Mouse (Mus musculus) stomach, embryonic 16.5 days (tissue): Measurements from ENCODE around the gene Klc4. TPM values are rescaled to one million over a fixed set of nuclear protein-coding genes. Genes with fewer than 3 reads are reported as not detected.
A peak's percentile ranks its signal among the peaks of the same experiment; 100 is the strongest.

ENCODE experiments used
- ATAC-seq: fragments of 200-750 bp; cut with Nextera tagmentation; 2 replicates; pipeline ENCODE4 v1.8.0; 2017; ENCODE audit warnings: moderate number of reproducible peaks, moderate TSS enrichment; ENCODE audit not compliant: insufficient read depth, low FRiP score
- H3K27ac ChIP-seq: fragments of 300-500 bp; sonication (generic); 2 replicates; pipeline ENCODE4 v1.5.1; 2014; ENCODE audit warnings: low read length
- H3K27me3 ChIP-seq: fragments of 300-500 bp; sonication (generic); 2 replicates; pipeline ENCODE4 v1.6.1; 2014; ENCODE audit warnings: low read length, control low read depth, mixed read lengths; ENCODE audit not compliant: control insufficient read depth, insufficient read depth
- H3K36me3 ChIP-seq: fragments of 300-500 bp; sonication (generic); 2 replicates; pipeline ENCODE4 v1.6.1; 2014; ENCODE audit warnings: low read length; ENCODE audit not compliant: control insufficient read depth, insufficient read depth
- H3K4me1 ChIP-seq: fragments of 300-500 bp; sonication (generic); 2 replicates; pipeline ENCODE4 v1.6.1; 2014; ENCODE audit warnings: low read length, control low read depth, mixed read lengths; ENCODE audit not compliant: control insufficient read depth, insufficient read depth
- H3K4me2 ChIP-seq: fragments of 300-500 bp; sonication (generic); 2 replicates; pipeline ENCODE4 v1.6.1; 2014; ENCODE audit warnings: low read depth, low read length, mixed read lengths
- H3K4me3 ChIP-seq: fragments of 300-500 bp; sonication (generic); replicated peaks from 2 replicates; pipeline ENCODE4 v1.5.1; 2014; ENCODE audit warnings: mild to moderate bottlenecking, low read length
- H3K9ac ChIP-seq: fragments of 300-500 bp; sonication (generic); 2 replicates; pipeline ENCODE4 v1.6.1; 2014; ENCODE audit warnings: low read length
- H3K9me3 ChIP-seq: fragments of 300-500 bp; sonication (generic); replicated peaks from 2 replicates; pipeline ENCODE4 v1.6.1; 2016; ENCODE audit warnings: low read length, control low read depth; ENCODE audit not compliant: control insufficient read depth
- WGBS: fragments of 180-500 bp; shearing (Covaris S2); extraction: QIAGEN DNeasy Blood & Tissue Kit; methylation state at CpG from one replicate; pipeline ENCODE4 v1.1.7; 2014; 5-methylcytosine and 5-hydroxymethylcytosine counted together
- polyA plus RNA-seq: library from polyadenylated mRNA; unstranded; fragments of >200 nt; fragmentation: Nextera tagmentation; extraction: Ambion mirVana; gene quantifications from 2 replicates; pipeline ENCODE4 v1.2.1, GENCODE M21; 2015

The Klc4 gene
- 41.4 and 46.7 TPM in 2 replicates for polyA plus RNA-seq

DNA sequence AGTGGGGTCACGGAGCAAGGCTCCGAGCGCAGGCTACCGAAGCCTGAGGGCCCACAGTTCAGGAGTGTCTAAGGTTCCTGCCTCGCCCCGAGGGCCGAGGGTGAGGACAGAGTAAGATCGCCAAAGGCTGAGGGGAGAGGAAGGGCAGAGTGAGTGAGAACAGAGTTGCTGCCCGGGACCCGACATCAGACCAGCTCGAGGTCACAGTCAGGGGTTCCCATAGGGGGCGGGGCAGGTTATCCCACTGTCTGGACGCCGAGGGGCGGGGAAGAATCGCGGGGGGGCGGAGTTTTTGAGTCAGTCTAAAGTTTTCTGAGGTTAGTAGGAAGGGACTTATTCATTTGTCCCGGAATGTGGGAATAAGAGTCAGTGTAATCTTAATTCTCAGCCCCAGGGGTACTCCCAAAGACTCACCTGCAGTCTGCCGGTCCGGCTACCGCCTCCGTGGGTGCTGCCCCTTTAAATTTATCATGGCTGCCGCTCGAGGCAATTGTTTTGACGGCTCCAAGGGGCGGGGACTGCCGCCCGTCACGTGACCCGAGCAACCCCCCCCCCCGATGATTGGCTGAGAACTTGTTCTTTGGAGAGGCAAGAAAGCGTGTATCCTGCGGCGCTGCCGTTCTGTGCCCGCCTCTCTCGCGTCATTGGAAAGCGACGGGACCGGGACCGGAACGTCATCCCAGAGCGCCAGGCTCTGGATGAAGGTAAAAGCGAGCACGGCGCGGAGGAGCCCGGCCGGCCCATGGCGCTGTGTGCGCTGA lies at the start of gene Klc4, which contains the start of gene Mrpl2:
Gene Klc4, minus strand, starts transcription at position 462 of the 761 bp plus-strand sequence.
Gene Mrpl2, plus strand, starts transcription at position 669 of the 761 bp plus-strand sequence.
- 0 out of 2 replicates have a peak, but pooled peaks cover 5% of the 10 kb centered on the region for H3K36me3 ChIP-seq
- H3K9me3 ChIP-seq, result no peaks in the 10 kb centered on the region
- no peaks in the 10 kb centered on the region for H3K27me3 ChIP-seq
- peaks cover 16% of the 10 kb centered on the region for H3K4me1 ChIP-seq
- ATAC-seq, result peak; percentile 78
- peak within 1 kb of the TSS; percentile 88 for H3K4me3 ChIP-seq
- WGBS, result under 1% methylated on average over 52 of the region's 53 CpGs
- peak within 1 kb of the TSS; percentile 87 for H3K9ac ChIP-seq
- peak within 1 kb of the TSS; percentile 82 for H3K27ac ChIP-seq
- peak within 1 kb of the TSS; percentile 94 for H3K4me2 ChIP-seq

GRCm38 (mm10) chr17:46694517-46695063 lies 48.8 kb upstream of the Klc4 start:
- no peaks in the 10 kb centered on the region for H3K27me3 ChIP-seq
- 66% methylated on average over 1 of the region's 1 CpGs for WGBS
- ATAC-seq, result no peak

DNA sequence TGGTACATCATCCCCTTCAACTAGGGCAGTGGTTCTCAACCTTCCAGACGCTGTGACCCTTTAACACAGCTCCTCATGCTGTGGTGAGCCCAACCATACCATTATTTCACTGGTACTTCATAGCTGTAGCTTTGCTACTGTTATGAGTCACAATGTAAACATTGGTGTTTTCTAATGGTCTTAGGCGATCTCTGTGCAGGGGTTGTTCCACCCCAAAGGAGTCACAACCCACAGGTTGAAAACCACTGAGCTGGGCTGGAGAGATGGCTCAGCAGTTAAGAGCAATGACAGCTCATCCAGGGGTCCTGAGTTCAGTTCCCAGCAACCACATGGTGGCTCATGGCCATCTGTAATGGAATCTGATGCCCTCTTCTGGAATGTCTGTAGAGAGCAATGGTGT lies 45.6 kb upstream of the Klc4 start:
- Histone ChIP-seq H3K36me3 (peaks cover 6% of the 10 kb centered on the region; the same call in 1 of the 2 replicates), H3K4me3 (no peak overlapping the region), H3K9me3 (no peaks in the 10 kb centered on the region), H3K27ac (no peak overlapping the region), H3K4me2 (no peak overlapping the region), H3K9ac (no peak overlapping the region), H3K4me1 (no peaks in the 10 kb centered on the region), H3K27me3 (no peaks in the 10 kb centered on the region)
- peak; percentile 53; the same call in 1 of the 2 replicates for ATAC-seq
- 70% methylated on average over 2 of the region's 2 CpGs for WGBS

More at GRCm38 (mm10) chr17:46694517-46695063, 48.8 kb upstream of the Klc4 start:
- Histone ChIP-seq H3K4me1 (no peaks in the 10 kb centered on the region), H3K36me3 (0 out of 2 replicates have a peak, but pooled peaks cover under 1% of the 10 kb centered on the region), H3K27ac (no peak overlapping the region), H3K9me3 (no peaks in the 10 kb centered on the region), H3K4me3 (no peak overlapping the region), H3K4me2 (no peak overlapping the region), H3K9ac (no peak overlapping the region)

- Histone ChIP-seq H3K27ac (no peak overlapping the region), H3K4me3 (no peak overlapping the region), H3K36me3 (peaks cover 6% of the 10 kb centered on the region; the same call in 1 of the 2 replicates), H3K9me3 (no peaks in the 10 kb centered on the region), H3K27me3 (no peaks in the 10 kb centered on the region), H3K9ac (no peak overlapping the region), H3K4me1 (no peaks in the 10 kb centered on the region), H3K4me2 (no peak overlapping the region)
- WGBS, result 88% methylated on average over 12 of the region's 12 CpGs
- ATAC-seq, result no peak
Observed at GRCm38 (mm10) chr17:46690665-46691064, 44.8 kb upstream of the Klc4 start.

DNA sequence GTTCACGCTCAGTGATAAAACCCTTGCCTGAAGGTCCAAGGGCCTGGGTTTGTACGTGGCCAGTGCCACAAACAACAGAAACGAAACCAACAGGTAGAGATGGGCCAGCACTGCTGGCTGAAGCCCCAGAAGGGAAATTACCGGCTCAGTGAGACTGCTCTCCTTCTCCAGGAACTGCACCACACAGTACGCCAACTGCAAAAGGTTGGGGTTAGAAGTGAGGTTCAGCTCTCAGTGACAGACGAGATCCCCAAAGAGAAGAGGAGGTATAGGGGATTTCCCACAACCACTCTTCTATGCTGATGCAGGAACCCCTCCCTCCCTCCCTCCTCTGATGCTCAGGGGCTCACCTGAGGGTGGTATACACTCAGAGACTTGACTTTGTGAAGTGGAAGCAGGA lies 40.1 kb upstream of the Klc4 start:
- 92% methylated on average over 6 of the region's 6 CpGs for WGBS
- Histone ChIP-seq H3K9ac (no peak overlapping the region), H3K4me3 (no peak overlapping the region), H3K4me1 (peaks cover 8% of the 10 kb centered on the region), H3K36me3 (peaks cover 14% of the 10 kb centered on the region), H3K27ac (no peak overlapping the region), H3K4me2 (no peak overlapping the region), H3K9me3 (no peaks in the 10 kb centered on the region), H3K27me3 (no peaks in the 10 kb centered on the region)
- ATAC-seq, result no peak

- Histone ChIP-seq H3K9ac (no peak overlapping the region), H3K36me3 (peaks cover 14% of the 10 kb centered on the region), H3K27me3 (no peaks in the 10 kb centered on the region), H3K27ac (peak overlapping the region; percentile 7; the same call in 1 of the 2 replicates), H3K4me1 (peaks cover 18% of the 10 kb centered on the region), H3K4me3 (no peak overlapping the region), H3K9me3 (no peaks in the 10 kb centered on the region), H3K4me2 (no peak overlapping the region)
- ATAC-seq, result no peak
- 75% methylated on average over 16 of the region's 16 CpGs for WGBS
Observed at GRCm38 (mm10) chr17:46682654-46683389, 37.0 kb upstream of the Klc4 start.

GRCm38 (mm10) chr17:46681466-46682118 lies 35.8 kb upstream of the Klc4 start:
- Histone ChIP-seq H3K4me3 (peak overlapping the region; percentile 69), H3K9ac (peak overlapping the region; percentile 77), H3K27ac (peak overlapping the region; percentile 71), H3K4me2 (peak overlapping the region; percentile 77), H3K27me3 (no peaks in the 10 kb centered on the region), H3K9me3 (no peaks in the 10 kb centered on the region), H3K4me1 (peaks cover 18% of the 10 kb centered on the region), H3K36me3 (peaks cover 17% of the 10 kb centered on the region)
- ATAC-seq, result no peak
- WGBS, result 18% methylated on average over 12 of the region's 12 CpGs

GRCm38 (mm10) chr17:46680760-46681373 lies 35.0 kb upstream of the Klc4 start, which contains the start of gene Klhdc3:
Klhdc3 (minus strand) TSS chr17:46680914.
- Histone ChIP-seq H3K9ac (peak within 1 kb of the TSS; percentile 77), H3K4me1 (peaks cover 18% of the 10 kb centered on the region), H3K27ac (peak within 1 kb of the TSS; percentile 88), H3K9me3 (no peaks in the 10 kb centered on the region), H3K27me3 (no peaks in the 10 kb centered on the region), H3K36me3 (peaks cover 22% of the 10 kb centered on the region), H3K4me2 (peak within 1 kb of the TSS; percentile 77), H3K4me3 (peak within 1 kb of the TSS; percentile 69)
- peak; percentile 98 for ATAC-seq
- WGBS, result under 1% methylated on average over 49 of the region's 49 CpGs
